Mouse (Mus musculus): ENCODE results near the gene Mterf1b.
"Not testable (repeated sequence)": the region's sequence is repeated elsewhere in the genome, so short reads cannot be mapped to it uniquely, and the experiment has no call there.

Mterf1b gene

GRCm38 (mm10) chr5:4191671-4192480 lies at the start of gene Mterf1b:
Gene Mterf1b (plus strand): TSS chr5:4192367.
- DNase-seq (ENCODE audit: low spot score in 2 of 2) = not testable (repeated sequence)

GRCm38 (mm10) chr5:4159418-4160071 lies 32.6 kb upstream of the Mterf1b start:
- DNase-seq (ENCODE audit: low spot score in 2 of 2) = not testable (repeated sequence)

GRCm38 (mm10) chr5:4161554-4161953 lies 30.6 kb upstream of the Mterf1b start:
- DNase-seq (ENCODE audit: low spot score in 2 of 2) = no peak

- DNase-seq (ENCODE audit: low spot score in 2 of 2) = no peak
Observed at GRCm38 (mm10) chr5:4162461-4162860, 29.7 kb upstream of the Mterf1b start.

DNA sequence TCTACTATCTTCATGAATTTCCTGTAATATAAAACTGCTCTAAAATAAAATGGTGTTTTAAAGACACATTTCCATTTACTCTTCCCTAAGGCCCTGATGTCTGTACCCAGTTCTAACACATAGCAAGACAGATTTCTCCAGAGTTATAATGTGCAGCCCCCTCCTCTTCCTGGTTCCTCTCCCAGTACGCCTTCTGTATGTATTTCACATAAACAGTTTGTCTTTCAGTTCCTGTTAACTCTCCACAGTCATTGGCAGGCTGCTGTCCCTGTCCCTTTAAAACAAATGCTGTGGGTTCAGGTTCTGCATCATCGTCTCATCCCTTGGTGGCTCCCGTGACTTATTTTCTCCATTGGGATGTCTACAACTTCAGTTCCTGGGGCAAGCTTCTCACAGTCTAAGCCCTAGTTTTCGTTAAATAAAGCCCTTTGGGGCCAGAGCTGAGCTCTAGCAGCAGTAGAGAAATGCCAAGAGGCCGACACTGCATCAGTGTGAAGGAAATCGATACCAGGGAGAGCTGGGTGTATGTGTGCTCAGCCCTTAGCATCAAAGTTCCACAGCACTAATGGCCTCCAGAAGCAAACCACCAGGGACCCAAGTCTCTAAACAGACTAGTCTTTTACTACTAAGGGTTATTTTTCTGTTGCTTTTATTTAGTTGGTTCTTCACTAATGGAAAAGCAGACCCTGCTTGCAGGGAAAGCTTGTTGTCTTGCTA lies 24.2 kb upstream of the Mterf1b start:
- DNase-seq (ENCODE audit: low spot score in 2 of 2) = not testable (repeated sequence)

- not testable (repeated sequence) for DNase-seq (ENCODE audit: low spot score in 2 of 2)
Observed at GRCm38 (mm10) chr5:4168530-4168926, 23.6 kb upstream of the Mterf1b start.

GRCm38 (mm10) chr5:4176421-4176820 lies 15.7 kb upstream of the Mterf1b start:
- not testable (repeated sequence) for DNase-seq (ENCODE audit: low spot score in 2 of 2)

GRCm38 (mm10) chr5:4179364-4179763 lies 12.8 kb upstream of the Mterf1b start:
- DNase-seq (ENCODE audit: low spot score in 2 of 2) = no peak

GRCm38 (mm10) chr5:4186815-4187214 lies 5.4 kb upstream of the Mterf1b start:
- no peak for DNase-seq (ENCODE audit: low spot score in 2 of 2)

GRCm38 (mm10) chr5:4192481-4193246 lies 497 bp downstream of the Mterf1b start:
- DNase-seq (ENCODE audit: low spot score in 2 of 2) = not testable (repeated sequence)

DNA sequence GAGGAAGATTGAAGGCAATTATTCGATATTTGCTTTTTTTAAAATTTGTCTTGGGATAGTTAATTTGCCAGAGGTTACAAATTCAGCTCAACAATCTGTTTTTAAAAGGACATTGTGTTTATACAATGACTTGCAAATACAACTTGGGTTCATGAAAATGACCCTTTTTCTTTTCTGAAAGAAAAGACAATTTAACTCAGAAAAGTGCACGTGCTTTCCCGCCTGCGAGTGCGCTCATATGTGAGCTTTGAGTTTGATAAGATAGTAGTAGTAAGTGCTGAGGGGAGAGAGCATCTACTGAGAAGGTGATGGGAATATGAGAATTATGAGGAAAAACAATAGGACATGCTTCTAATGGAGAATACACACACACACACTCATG lies 1.1 kb downstream of the Mterf1b start:
- no peak for DNase-seq (ENCODE audit: low spot score in 2 of 2)

GRCm38 (mm10) chr5:4194166-4194565 lies 2.0 kb downstream of the Mterf1b start:
- no peak for DNase-seq (ENCODE audit: low spot score in 2 of 2)

GRCm38 (mm10) chr5:4195086-4195485 lies 2.9 kb downstream of the Mterf1b start:
- peak in 1 of 2 experiments; percentile 25 for DNase-seq (ENCODE audit: low spot score in 2 of 2)

GRCm38 (mm10) chr5:4201368-4201767 lies 9.2 kb downstream of the Mterf1b start:
- DNase-seq (ENCODE audit: low spot score in 2 of 2) = no peak

- not testable (repeated sequence) for DNase-seq (ENCODE audit: low spot score in 2 of 2)
Observed at GRCm38 (mm10) chr5:4202276-4202810, 10.2 kb downstream of the Mterf1b start.

DNA sequence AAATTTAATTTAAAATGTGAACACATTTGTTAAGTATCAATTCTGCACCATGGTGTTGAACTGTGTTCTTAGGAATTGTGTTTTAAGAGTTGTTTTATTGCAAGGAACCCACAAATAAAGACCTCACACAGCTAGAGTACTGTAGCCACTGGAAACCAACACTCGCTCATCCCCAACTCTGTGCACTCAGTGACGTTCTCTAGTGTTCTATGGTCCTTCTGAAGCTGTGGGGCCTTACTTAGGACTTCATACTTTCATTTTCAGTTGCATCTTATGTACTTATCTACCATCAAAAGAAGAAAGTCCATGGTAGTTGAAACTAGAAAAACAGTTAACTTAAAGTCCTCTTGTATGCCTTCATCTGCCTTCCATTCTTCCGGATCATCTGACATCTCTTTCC lies 17.9 kb downstream of the Mterf1b start:
- DNase-seq (ENCODE audit: low spot score in 2 of 2) = not testable (repeated sequence)

GRCm38 (mm10) chr5:4221309-4221708 lies 29.1 kb downstream of the Mterf1b start:
- DNase-seq (ENCODE audit: low spot score in 2 of 2) = no peak

DNA sequence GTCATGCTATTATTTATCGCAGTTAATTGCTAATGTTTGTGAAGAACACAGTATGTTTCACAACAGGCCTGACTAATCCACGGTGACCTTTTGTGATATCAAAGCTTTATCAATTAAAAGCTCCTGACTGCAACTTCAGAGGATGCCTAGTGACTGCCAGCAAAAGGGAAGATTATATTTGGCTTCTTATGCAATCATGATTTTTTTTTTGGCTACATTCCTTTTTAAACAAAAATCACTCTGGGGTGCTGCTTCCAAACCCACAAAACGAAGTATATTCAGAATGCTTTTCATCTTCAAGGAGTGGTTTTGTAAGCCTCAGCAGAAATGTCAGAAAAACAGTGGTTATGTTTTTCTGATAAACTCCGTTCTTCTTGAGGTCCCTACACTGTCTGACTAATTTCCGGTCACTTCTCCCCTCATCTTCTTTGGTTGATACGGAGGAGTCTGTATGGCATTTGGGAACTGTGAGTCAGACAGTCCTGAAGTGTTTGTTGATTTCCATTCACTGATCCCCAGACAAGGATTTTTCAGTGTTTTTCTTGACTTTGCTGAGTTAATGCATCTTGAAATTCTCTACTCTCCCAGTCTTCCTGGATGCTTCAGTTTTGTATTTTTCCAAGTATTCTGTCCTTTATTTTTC lies 29.9 kb downstream of the Mterf1b start:
- no peak for DNase-seq (ENCODE audit: low spot score in 2 of 2)

DNA sequence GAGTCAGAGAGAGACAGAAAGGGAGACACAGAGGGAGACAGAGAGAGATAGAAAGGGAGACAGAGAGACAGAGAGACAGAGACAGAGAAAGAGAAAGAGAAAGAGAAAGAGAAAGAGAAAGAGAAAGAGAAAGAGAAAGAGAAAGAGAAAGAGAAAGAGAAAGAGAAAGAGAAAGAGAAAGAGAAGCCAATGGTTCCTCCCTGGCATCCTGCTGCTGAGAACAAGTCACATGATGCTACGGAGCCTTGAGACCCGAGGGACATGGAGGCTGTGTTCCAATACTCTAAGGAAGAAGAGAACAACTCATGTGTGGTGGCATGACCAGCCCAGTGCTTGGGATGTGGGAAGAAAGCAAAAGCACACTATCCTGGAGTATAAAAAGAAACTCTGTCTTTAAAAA lies 40.0 kb downstream of the Mterf1b start:
- DNase-seq (ENCODE audit: low spot score in 2 of 2) = no peak

GRCm38 (mm10) chr5:4234505-4234904 lies 42.3 kb downstream of the Mterf1b start:
- no peak for DNase-seq (ENCODE audit: low spot score in 2 of 2)

DNA sequence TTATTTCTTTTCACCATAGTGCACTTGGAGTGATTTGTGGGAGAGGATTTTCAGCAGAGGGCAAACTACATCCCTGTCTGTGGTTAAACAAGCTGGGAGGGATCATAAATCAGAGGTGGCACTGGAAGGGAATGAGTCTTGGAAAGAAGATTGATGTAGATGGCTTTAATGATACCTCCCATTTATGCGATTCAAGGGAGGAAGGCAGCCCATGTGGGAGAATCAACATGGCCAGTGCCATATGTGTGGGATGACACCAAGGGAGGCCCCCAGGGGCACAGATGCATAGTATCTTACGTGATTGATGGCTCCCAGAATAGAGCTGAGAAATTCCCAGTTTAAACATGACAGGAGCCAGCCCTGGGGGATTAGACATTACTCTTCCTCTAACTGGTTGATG lies 48.0 kb downstream of the Mterf1b start:
- DNase-seq (ENCODE audit: low spot score in 2 of 2) = no peak

Measured in spleen, postnatal 10 days (tissue).